Mouse (Mus musculus): ENCODE measurements around the gene Jarid2.

- TF ChIP-seq MYOG (IDR thresholded peaks at IDR 0.05; ENCODE audit: control insufficient read depth, extremely low read depth, insufficient read length) (no peak), USF1 (IDR thresholded peaks at IDR 0.05; ENCODE audit: low read depth) (no peak), CTCF (IDR thresholded peaks at IDR 0.05; ENCODE audit: control insufficient read depth, insufficient read depth, insufficient read length) (no peak), CEBPB (IDR thresholded peaks at IDR 0.05; ENCODE audit: low read depth) (no peak), FOSL1 (IDR thresholded peaks at IDR 0.05; ENCODE audit: insufficient read depth, low read length, poor library complexity, severe bottlenecking) (no peak), MYOD1 (IDR thresholded peaks at IDR 0.05; ENCODE audit: control insufficient read depth, insufficient read length, low read depth) (no peak), MAX (IDR thresholded peaks at IDR 0.05) (no peak)
Observed at GRCm38 (mm10) chr13:44819400-44819799, 90.1 kb downstream of the Jarid2 start.
